Mouse (Mus musculus): ENCODE measurements at regions not wholly inside any gene's neighbourhood (a gene's known extent, or its start where the extent isn't known, plus 50 kb on each side); places are given as distances from the start of the nearest gene placed in this dataset.
A peak's percentile ranks its signal among the peaks of the same experiment; 100 is the strongest.
"Not testable (repeated sequence)": the region's sequence is repeated elsewhere in the genome, so short reads cannot be mapped to it uniquely, and the experiment has no call there.

DNA sequence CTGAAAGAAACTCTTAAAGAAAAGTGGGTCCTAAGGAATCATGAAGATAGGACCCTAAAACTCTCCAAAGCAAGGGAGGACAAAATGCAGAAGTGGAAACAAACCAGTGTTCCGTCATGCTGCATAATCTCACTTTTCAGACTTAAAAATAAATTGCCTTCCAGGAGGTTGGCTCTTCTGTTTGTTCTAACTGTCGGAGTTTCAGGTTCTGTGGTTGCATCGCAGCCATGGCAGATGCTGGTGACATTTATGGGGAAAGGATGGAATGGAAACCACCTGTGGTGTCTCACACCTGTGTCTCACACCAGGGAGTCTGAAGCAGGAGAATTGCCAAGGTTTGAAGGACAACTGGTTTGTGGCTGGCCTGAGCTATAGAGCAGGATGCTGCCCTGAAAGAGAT is 50.9 kb upstream of the Hivep1 start:
- no peak for DNase-seq (ENCODE audit: low spot score)

DNA sequence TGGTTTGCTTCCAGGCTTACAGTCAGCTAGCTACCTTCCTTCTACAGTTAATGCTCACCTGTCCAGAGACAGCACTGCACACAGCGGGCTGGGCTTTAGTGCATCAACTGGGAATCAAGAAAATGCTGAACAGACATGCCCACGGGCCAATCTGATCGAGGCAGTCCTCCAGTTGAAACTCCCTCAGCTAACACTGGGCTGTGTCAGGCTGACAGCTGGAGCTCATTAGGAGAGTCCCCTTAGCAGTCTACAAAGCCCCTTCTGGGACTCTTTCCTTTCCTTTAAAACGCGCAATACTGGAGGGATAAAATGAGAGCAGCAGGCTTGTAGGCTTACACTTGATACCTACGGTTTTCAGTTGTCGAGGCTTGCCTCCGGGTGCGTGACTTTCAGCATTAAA is 53.9 kb upstream of the Hivep1 start:
- DNase-seq (ENCODE audit: low spot score) = peak; percentile 66

DNA sequence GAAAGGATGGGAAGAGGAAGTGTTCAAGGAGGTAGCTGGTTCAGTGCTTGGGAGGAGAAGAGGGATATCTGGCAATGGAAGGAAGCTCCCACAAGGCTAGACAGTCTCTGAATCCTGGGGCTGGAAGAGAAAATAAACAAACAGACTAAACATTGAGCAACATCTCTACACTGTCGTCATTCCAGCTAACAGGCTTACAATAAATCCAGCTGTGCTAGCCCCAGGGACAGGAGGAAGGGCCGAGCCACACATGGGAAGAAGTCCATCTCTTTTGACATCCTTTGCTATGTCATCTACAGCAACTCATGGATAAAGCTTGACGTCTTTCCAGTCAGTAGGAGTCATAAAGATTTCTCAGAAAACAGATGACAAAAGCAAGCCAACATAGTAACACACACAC is 57.7 kb upstream of the Hivep1 start:
- no peak for DNase-seq (ENCODE audit: low spot score)

DNA sequence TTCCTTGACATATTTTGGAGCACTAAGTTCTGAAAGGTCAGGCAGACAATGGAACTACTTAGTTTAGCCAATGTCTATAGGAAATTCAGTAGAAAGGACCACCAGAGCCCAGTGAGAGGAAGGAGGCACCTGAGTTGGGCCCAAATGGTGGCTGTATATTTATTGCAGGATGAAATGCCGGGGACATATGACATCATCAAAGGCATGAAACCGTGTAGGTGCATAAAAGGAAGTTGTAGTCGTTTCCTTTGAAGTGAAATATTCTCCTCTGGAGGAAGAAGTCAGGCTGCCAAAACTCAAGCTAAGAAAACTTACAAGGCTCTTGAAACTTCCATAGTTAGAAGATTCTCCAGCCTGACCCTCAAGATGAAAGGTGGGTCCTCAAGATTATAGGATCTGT is 75.9 kb upstream of the Hivep1 start:
- DNase-seq (ENCODE audit: low spot score) = no peak

DNA sequence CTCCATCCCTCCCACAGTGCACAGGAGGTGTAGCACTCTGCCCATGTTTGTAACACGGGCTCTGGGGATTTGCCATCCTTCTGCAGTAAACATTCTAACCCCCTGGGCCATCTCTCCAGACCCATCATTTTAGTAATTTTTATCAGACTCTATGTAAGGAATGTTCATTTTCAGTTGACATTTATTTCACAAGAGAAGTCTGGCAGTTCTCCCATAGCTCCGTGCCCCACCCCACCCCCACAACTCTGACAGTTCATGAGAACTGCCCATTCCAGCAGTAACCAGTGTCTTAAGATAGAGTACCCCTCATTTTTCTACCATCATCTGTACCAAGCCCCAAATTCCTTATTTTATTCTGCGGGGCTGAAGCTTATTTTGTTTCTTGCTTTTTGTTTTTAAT is 88.9 kb upstream of the Hivep1 start:
- DNase-seq (ENCODE audit: low spot score) = no peak

DNA sequence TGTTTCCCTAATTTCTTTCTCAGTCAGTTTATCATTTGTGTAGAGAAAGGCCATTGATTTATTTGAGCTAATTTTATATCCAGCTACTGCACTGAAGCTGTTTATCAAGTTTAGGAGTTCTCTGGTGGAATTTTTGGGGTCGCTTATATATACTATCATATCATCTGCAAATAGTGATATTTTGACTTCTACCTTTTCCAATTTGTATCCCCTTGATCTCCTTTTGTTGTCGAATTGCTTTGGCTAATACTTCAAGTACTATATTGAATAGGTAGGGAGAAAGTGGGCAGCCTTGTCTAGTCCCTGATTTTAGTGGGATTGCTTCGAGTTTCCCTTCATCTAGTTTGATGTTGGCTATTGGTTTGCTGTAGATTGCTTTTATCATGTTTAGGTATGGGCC is 90.9 kb upstream of the Hivep1 start:
- DNase-seq (ENCODE audit: low spot score) = not testable (repeated sequence)

DNA sequence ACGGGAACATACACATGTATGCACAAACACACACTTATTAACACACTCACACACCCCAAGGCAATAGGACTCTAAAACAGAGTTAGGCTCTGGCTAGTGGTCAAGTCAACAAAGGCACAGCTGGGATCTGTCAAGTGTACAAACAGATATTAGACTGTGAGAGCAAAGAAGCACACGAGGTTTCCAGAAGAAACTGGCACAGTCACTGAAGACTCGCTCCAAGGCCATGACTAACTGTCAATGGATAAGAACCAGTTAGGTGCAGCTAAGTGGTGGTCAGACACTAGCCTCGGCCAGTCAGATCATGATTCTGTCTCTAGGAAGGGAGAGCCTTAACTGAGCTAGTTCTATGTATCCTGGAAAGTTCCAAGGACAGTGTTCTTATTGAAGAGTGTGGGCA is 93.9 kb upstream of the Hivep1 start:
- DNase-seq (ENCODE audit: low spot score) = no peak

DNA sequence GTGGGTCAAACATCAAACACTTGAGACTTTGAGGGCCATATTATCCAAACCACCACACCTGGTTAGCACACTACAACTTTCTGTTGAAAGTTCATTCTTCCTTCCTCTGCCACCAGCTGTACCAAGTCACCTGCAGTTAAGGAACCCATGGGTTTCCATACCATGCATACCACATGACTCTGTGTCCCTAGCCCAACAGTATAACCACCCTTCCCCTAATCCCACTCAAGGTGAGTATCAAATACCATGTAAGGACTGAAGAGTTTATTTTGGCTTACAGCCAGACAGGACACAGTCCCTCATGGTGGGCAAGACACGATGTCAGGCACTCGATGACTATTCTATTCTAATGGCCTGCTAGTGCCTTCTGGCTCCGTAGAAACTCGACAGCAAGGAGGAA is 95.9 kb upstream of the Hivep1 start:
- DNase-seq (ENCODE audit: low spot score) = no peak

DNA sequence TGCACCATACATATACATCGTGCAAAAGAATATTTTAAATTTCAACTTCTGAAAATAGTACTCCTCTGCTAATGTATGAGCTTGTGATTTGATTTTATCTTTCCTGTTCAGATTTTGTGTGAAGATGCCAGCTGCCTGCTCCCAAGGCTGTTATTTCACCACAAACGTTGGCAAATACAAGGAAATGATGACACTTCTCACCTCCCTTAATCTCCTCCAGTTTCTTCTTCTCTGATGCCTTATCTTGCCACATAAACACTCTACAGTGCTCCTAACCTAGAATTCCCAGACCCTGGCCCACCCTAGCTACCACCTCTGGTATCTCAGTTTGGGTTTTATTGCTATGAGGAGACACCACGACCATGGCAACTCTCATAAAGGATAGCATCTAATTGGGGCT is 96.6 kb upstream of the Hivep1 start:
- no peak for DNase-seq (ENCODE audit: low spot score)

DNA sequence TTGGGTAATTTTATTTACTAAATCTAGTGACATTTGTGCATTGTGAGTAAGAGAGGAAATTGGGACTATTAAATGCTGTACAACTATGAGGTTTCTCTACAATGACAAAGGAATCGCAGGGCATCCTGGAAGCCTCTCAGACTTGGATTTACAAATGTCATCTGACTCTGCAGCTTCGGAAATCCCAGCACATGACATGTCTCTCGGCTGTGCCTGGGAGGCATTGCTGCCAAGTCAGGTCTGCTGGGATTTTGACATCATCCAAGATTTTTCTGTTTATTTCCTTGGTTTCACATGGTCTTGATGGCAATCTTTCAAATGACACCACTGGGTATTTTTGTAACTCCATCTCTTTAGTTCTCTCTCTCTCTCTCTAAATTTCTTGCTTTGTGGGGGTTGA is 99.4 kb upstream of the Hivep1 start:
- no peak for DNase-seq (ENCODE audit: low spot score)

DNA sequence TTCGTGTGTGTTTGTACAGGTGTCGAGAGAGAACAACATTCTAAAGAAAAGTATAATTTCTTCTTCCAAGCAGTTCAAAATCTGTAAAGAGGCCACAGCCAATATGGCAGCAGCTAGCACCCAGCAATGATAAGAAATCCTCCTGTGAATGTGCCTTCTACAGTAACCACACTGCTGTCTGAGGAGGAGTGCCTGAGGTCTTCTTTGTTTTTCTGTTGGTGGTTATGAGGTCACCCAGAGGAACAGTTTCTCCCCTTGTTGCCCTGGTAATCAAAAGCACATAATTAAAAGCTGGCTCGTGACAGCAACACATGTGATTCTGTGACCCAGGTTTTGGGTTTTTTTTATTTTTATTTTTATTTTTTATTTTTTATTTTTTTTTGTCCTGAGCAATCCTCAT is 100.8 kb upstream of the Adtrp start:
- no peak for DNase-seq (ENCODE audit: low spot score)

DNA sequence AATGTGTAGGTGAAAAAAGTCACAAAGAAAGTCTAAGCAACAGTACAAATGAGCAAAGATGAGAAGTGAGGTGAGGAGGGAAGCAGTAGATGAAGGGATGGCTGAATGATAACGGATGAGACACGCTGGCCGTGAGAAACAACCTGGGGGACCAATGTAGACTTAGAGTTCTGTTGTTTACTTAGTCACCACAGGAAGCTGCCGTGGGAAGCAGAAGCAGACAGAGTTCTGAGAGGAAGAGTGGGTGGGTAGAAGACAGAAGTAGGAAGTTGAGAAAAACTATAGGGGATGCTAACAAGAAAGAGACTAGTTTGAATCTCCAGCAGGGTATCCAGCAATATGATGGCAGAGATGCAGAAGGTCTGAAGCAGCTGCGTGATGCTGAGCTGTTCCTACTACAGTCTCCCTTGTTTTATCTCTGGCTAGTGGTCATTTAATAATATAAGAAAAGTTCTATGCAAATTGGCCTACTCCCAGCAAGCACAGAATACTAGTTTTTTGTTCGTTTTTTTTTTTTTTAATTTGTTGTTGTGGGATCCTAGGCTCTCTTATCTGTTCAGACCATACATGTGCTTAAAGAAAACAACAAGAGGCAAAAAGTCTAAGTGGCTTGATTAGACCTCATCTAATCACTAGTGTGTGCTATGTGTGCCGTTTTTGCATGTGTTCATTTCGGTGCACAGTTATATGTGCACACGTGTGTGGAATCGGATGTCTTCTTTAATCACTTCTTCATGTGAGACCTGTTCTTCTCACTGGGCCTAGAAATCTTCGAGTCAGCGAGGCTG is 85.0 kb upstream of the Adtrp start:
- DNase-seq (ENCODE audit: low spot score) = no peak

DNA sequence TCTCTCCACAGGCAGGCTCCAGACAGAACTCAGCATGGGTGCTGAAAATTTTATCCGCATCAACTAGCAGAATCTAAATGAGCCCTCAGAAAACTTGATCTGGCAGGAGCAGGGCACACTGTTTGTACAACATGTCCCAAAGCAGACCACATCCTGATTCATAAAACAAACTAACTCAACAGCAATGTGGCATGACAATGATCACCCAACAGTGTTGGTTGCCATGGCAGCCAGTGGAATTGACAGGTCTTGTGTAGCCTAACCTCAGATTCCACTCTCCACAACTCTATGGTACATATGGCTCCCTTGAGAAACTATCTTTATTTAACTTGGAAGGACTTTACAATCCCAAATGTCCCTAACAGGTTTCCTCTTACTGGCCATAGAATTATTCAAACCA is 82.3 kb upstream of the Adtrp start:
- no peak for DNase-seq (ENCODE audit: low spot score)

DNA sequence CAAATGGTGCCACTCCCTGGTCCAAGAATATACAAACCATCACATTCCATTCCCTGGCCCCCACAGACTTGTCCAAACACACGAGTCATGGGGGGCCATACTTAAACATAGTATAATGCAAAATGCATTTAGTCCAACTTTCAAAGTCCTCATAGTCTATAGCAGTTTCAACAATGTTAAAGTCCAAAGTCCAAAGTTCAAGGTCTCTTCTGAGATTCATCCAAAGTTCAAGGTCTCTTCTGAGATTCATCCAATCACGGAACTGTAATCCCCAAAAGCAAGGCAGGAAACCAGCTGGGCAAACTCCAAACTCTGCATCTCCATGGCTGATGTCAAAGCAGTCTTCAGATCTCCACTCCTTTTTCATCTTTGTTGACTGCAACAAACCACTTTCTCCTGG is 78.4 kb upstream of the Adtrp start:
- not testable (repeated sequence) for DNase-seq (ENCODE audit: low spot score)

DNA sequence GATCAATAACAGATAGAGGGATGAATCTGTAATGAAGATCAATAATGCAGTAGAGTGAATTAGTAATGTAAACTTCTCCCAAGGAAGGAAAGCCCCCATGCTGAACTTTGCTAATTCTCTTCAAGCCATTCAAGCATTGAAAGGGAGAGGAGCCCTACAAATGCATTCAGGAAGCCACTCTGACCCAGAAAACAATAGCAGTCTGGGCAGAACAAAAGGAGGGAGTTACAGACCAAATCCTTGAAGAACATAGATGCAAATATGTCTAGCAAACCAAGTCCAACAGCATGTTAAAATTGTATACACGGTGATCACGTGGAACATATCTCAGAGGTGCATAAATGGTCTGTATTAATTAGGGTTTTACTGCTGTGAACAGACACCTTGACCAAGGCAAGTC is 77.7 kb upstream of the Adtrp start:
- DNase-seq (ENCODE audit: low spot score) = no peak

DNA sequence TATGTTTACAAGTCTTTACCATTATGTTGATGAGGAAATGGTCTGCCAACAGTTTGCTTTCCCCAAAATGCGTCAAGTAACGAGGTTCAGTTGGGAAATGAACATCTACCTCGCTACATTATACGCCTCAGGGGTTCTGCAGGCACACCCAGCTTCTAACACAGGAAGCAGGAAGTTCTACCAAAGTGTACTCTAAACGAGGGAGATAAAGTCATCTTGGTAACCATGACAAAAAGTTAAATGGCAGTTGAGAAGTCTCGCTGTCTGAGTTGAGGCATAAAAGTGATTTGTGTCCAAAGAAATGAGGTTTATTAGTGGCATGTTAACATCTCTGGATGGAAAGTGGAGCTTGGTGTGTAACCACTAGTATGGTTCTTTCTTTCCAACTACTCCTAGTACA is 73.7 kb upstream of the Adtrp start:
- no peak for DNase-seq (ENCODE audit: low spot score)

DNA sequence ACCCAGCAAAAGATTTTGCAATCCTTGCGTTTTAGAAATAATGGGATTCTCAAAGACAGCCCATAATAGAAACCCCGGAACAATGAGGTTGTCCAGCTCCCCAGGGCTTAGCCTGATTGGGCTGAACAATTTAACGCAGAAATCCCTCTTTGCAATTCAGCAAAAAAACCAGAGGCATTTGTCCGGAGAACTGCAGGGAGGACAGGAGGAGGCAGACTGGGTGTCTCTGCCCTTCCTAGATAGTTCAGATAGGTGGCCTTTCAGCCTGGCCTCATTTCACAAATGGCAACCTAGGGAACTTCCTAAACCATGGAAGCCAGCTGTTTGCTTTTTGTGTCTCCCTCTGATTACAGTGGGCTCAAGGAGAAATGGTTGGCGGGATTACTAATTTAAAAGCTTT is 71.0 kb upstream of the Adtrp start:
- DNase-seq (ENCODE audit: low spot score) = no peak

DNA sequence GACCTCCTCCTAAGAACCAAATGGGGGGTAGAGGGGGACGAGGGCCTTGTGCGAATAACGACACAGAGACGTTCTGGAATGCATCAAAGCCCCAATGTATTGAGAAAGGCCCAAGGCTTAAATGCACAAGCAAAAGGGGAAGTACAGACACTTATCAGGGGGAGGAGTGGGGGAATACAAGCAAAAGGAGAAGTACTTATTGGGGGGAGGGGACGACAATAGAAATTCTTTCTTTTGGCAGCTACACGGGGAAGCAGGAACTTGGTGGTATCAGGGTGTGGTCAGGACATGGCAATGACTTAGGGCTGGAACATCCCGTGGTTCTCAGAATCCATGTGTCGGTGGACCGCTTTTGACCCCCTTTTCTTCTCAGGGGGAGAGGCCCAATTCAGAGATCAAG is 68.3 kb upstream of the Adtrp start:
- not testable (repeated sequence) for DNase-seq (ENCODE audit: low spot score)

DNA sequence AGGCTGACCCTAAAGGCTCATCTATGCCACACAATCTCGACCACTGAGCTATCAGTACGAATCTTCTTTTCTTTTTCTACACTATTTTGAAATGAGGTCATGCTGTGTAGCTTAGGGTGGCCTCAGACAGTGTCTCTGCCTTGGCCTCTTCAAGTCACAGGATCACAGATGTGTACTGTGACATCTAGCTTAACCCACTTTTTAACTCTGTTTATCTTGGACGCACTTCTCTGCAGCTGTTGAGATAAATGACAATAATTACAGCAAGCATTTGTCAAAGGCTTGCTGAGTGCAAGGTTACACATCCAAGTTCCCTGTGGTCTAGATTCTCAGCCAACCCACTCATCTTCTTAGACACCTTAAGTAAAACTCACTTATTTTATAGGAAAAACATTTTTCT is 63.3 kb upstream of the Adtrp start:
- DNase-seq (ENCODE audit: low spot score) = no peak

DNA sequence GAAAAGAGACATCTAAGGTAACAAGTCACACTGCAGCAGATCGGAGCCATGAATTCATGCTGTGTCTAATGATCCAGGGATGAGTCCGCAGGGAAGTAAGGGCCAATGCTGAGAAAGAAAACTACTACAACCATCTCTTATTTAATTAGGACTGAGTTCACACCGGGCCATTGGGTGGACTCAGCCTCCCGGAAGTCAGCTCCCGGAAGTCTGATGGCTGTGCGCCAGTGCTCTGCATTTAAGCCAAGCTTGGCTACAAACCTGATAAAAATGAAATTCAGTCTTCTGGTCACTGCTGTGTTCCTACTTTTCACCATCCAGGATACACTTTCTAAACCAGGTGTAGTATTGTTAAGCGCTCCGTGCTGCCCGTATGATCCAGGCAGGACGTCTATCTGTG is 62.8 kb upstream of the Adtrp start:
- DNase-seq (ENCODE audit: low spot score) = no peak

DNA sequence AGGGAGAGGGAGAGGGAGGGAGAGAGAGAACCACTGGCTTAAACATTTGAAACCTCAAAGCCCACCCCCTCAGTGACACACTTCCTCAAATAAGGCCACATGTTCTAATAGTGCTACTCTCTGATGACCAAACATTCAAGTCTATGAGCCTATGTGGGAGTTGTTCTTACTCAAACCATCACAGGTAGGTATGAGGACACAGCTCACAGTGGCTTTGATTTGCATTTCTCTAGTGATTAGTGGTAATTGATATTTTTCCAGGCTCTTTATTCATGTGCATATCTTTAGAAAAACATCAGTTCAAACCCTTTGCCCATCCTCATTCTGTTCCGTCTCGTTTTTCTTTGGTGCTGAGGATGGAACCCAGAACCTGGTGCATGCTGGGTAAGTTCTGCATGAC is 59.5 kb upstream of the Adtrp start:
- no peak for DNase-seq (ENCODE audit: low spot score)

DNA sequence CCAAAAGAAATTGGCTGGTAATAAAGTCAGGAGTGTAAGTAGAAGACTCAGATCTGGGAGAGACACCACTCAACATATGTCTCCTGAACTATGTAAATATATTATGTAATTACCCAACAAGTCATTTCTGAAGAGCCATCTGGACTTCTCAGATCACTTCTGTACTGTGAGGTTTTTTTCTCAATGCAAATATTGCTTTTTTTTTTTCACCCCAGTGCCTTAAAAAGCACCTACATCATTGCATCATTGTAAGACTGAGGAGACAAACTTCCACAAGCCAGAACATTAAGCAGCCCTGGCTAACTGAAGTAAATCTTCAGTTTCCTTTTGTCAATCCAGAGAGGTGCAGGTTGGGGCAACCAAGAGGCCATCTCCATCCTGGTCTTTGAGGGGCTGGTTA is 55.8 kb upstream of the Adtrp start:
- DNase-seq (ENCODE audit: low spot score) = no peak

DNA sequence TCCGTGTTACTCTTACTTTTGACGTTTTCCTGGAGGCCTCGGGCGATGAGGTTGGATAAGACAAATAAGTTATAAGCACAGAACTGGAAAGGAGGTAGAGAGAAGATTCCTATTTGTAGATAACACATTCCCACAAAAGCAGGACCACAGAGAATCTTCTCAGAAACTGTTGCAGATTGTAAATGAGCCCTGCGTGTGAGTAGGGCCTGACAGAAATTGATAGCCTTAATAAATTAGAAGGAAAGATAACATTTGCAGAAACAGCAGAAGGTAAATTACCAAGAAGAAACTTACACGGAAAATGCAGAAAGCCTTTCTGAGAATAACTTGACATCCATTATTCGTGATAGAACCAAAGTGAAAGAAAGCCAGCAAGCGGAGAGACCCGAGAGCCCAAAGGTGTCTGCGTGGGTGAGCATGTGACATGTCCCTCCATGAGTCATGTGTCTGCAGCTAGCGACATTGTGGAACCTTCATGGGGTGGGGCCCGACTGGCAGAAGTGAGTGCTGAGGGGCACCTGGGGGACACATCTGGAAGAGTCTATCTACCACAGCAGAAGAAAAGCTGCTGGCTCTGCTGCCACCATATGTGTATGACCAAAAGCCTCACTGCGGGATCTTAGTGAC is 52.5 kb upstream of the Adtrp start:
- DNase-seq (ENCODE audit: low spot score) = no peak

DNA sequence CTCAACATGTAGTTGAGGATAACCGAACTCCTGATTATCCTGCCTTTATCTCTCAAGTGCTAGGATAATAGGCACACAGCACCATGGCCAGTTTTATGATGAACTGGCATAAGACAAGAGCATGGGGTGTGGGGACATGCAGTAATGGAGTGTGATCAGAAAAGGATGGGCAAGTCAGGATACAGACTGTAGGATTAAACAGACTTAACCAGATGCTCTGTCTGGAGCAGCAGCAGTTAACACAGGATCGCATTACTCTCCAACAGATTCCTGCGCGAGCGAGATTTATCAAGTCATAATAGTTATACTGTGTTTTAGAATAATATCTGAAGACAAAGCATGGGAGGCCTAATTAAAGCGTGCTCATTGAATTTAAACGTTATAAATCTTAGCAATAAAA is 51.8 kb upstream of the Adtrp start:
- no peak for DNase-seq (ENCODE audit: low spot score)

Data from embryo, embryonic 10 days (tissue).